Mouse (Mus musculus): ENCODE measurements around the gene Ddx39b.
"Not testable (repeated sequence)": the region's sequence is repeated elsewhere in the genome, so short reads cannot be mapped to it uniquely, and the experiment has no call there.

Gene Ddx39b

DNA sequence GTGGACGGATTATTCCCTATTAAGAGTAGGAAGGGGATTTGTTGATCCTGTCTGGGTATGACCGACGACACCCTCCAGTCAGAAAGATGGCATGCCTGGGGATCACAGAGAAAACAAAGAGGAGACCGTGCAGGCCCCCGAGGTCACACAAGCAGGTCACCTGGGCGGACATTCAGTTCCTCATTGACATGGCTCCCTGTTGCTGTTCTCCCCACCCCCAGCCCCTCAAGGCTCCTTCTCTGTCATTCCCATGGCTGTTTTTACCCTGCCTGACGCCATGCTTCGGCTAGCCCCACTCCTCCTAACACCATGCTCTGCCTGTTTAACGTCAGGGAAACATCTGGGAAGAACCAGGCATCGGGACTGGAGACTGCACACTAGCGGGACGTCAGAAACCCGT is 20.1 kb downstream of the Ddx39b start:
- DNase-seq (ENCODE audit: inconsistent ontology term) = no peak

DNA sequence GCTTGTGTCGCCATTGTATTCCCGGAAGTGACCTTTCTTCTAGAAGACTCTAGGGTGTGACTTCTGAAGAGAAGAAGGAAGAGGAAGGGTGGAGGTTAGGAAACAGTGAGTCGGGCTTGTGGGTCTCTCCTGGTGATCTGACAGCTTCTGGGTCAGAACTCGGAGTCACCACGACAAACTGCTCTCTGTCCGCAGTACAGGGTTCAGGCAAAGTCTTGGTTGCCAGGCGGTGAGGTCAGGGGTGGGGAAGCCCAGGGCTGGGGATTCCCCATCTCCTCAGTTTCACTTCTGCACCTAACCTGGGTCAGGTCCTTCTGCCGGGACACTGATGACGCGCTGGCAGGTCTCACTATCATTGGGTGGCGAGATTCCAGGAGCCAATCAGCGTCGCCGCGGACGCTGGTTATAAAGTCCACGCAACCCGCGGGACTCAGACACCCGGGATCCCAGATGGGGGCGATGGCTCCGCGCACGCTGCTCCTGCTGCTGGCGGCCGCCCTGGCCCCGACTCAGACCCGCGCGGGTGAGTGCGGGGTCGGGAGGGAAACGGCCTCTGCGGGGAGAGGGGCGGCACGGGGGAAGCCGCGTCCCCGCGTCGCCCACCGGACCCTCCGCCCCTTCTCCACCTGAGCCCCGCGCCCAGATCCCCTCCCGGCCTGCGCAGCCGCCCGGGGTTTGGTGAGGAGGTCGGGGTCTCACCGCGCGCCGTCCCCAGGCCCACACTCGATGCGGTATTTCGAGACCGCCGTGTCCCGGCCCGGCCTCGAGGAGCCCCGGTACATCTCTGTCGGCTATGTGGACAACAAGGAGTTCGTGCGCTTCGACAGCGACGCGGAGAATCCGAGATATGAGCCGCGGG is 21.3 kb downstream of the Ddx39b start, which contains the start of gene H2-D1:
TSS of gene H2-D1 (plus strand) at position 67 of the 859 bp plus-strand sequence.
- DNase-seq (ENCODE audit: inconsistent ontology term) = peak; percentile 89

DNA sequence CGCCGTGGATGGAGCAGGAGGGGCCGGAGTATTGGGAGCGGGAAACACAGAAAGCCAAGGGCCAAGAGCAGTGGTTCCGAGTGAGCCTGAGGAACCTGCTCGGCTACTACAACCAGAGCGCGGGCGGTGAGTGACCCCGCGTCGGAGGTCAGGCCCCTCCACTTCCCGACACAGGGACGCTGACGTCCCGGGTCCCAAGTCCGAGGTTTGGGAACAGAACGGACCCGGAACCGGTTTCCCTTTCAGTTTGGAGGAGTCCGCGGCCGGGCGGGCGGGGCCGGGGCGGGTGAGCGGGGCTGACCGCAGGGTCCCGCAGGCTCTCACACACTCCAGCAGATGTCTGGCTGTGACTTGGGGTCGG is 22.0 kb downstream of the Ddx39b start:
- peak; percentile 59 for DNase-seq (ENCODE audit: inconsistent ontology term)

DNA sequence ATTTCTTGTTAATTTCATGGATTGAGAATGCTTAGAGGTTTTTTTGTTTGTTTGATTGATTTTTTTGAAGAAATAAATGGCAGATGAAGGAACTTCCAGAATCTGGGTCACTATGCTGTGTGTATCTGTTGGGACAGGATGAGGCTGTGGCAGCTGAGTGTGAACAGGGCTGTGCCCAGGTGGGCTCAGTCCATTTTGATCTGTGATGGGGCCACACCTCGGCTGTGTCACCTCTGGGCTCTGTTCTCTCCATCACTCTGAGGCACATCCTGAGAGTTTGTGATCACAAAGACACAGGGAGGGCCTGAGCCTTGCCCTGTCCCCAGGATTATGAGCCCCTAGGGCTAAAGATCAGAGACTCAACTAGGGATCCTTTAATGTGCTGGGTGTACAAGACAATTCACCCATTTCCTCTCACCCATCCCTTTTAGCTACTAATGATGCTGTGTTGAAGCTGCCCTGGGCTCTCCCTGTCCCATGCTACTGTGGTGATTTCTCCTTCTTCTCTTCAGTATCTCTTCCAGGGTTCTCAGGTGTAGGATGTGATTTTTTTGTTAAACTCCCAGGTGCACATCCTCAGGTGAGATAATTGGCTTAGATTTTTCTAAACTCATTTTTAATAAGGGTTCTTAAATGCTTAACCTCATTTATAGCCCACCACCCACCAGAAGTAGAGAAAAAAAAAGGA is 26.0 kb downstream of the Ddx39b start:
- no peak for DNase-seq (ENCODE audit: inconsistent ontology term)

DNA sequence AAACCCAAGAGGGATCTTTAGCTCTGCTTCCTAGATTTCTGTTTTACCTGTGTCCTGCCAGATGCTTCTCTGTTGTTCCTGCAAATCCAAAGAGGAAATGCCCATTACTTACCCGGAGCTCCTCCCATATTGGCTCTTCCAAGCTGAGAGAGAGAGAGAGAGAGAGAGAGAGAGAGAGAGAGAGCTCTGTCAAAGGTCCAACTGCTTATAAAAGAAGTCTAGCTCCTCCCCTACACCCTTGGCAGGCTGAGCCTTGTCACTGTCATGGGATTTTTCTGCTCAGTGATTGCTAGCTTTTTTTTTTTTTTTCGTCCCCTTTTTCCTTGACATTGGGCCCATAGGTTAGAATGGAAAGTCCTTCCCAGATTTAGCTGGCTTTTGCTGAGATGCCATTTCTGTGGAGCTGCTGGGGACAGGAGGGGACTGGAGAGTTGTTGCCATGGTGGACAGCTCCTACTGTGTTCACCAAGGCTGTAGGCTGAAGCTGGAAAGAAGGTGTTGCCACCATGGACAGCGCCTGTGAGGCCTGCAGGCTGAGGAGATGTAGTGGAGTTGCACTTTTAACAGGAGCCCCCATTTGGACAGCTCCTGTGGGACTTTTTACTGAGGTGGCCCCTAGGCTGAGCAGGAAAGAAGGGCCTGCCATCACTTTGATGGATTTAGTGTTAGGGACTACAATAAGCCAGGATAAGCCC is 28.3 kb downstream of the Ddx39b start:
- peak; percentile 81 for DNase-seq (ENCODE audit: inconsistent ontology term)

DNA sequence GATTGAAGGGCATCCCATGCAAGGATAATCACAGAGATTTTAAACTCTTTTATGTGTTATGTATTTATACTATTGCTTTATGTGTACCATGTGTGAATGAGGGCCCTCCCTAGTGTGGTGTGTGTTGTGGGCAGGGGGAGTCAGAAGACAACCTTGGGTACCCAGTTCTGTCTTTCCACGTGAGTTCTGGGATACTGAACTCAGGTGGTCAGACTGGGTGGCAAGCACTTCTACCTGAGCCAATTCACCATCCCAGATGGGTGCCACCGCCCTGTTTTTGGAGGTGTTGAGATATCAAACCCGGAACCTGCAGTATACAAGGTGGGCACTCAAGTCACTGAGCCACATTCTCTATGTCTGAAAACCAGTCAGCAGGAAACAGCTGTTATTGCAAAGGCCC is 30.7 kb downstream of the Ddx39b start:
- DNase-seq (ENCODE audit: inconsistent ontology term) = no peak

DNA sequence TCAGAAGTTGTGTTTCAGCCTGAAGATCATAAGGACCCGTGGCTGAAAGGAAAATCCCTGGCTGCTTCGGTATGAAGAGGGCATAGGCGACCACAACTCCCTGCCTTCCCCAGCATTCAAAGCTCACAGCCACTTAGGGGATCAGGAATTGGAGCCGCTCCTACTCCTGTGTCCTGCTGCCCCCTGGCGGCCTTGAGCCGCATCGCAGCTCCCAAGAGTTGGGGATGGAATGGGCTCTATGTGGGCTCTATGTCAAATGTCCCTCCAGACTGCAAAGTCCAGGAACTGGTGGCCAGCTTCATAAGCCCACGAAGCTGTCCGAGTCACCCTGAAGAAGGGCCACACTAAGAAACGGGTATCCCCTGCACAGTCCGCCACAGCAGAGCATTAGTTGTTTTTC is 33.2 kb downstream of the Ddx39b start:
- DNase-seq (ENCODE audit: inconsistent ontology term) = peak; percentile 79

DNA sequence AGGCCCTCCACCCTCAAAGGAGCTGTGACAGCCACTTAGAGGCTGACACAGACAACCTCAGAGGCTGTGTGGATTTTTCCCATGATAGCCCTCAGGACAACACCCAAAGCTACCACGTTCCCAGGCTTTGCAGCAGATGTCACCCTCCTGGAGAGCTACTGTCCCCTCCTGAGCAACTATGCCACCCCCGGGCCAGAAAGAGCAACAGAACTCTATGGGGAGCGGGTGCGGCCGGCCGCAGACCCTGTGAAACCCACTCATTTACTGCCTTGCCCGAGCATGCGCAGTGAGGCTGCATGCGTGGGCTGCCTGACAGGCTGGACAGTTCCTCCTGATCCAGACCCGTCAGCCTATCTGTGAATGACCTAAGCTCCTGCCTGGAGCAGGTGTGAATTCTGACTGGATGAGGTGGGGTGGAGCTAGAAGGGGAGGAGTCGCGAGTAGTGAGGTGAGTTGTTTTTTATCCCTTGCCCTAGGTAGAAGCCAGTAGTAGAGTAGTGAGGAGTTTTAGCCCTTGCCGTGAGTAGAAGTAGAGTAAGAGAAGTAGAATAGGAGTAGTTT is 34.8 kb downstream of the Ddx39b start:
- no peak for DNase-seq (ENCODE audit: inconsistent ontology term)

DNA sequence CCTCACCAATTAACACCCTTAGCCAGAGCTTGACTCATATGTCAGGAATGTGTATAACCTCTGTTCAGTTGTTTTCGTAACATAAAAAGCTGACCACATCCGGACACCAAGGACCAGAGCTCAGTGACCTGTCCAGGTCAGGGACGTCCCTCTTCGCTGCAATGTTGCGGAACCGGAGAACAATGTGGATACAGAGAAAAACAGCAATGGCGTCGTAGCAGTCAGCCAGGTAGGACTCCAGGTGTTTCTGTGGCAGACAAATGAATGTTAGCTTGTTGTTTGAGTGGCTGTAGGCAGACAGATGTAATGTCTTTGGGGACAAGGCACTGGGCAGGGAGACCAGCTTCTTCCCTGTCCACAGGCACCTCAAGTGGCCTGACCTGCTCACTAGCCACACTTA is 36.5 kb downstream of the Ddx39b start:
- DNase-seq (ENCODE audit: inconsistent ontology term) = no peak

DNA sequence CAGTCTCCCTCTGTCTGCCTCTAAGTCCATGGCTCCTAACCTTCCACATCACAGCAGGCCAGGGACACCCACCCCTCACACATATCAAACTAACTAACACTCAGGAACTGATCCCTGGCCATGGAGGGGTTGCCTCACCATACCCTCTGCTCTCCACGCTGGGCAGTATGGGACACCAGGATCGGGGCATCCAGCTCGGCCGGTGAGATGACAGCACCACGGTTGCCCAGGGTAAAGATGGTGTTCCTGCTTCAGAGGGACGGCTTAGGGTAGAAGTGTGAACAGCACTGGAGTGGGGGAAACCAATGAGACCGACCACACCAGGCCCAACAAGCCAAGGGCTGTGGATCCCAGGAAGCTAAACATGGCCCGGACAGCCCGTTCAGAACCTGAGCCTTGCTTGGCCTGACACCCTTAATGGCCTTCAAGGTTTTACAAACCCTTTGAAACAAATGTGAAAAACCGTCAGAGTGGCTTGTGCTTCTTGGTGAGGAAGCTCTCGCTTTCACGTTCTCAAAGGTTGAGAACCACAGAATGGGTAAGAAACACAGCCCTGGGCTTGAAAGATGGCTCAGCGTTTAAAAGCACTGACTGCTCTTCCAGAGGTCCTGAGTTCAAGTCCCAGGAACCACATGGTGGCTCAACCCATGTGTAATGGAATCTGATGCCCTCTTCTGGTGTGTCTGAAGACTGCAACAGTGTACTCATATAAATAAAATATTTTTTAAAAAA is 37.6 kb downstream of the Ddx39b start:
- no peak for DNase-seq (ENCODE audit: inconsistent ontology term)

DNA sequence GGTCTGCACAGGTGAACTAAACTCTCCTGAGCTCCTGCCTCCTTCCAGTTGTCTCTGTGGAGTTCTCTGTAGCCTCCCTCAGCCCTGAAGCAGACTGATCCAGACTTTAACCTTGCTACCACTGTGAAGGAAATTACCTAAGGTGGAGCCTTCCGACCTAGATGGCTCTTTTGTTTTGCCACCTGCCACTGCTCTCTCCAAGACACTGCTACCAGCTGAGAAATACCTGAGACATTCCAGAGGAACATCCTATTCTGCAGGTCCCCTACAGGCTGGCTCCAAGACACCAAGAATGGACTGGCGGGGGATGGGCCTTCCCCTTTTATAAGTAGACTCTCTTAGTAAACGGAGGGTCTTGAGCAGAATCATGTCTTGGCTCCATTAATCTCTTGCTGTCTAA is 38.7 kb downstream of the Ddx39b start:
- no peak for DNase-seq (ENCODE audit: inconsistent ontology term)

DNA sequence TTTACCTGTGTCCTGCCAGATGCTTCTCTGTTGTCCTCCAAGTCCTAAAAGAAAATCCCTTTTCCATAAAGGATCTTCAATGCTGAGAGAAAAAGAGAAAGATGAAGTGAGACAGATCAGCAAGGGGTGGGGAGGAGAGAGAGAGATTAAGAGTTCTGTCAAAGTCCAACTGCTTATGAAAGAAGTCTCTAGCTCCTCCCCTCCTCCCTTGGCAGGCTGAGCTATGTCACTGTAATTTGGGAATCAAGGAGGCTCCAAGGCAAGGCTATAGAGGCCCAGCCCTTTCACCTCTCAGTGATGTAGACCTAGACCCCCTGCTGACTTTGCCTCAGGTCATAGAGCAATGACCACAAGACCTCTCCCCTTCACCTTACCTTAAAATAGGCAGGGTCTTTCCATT is 43.9 kb downstream of the Ddx39b start:
- no peak for DNase-seq (ENCODE audit: inconsistent ontology term)

DNA sequence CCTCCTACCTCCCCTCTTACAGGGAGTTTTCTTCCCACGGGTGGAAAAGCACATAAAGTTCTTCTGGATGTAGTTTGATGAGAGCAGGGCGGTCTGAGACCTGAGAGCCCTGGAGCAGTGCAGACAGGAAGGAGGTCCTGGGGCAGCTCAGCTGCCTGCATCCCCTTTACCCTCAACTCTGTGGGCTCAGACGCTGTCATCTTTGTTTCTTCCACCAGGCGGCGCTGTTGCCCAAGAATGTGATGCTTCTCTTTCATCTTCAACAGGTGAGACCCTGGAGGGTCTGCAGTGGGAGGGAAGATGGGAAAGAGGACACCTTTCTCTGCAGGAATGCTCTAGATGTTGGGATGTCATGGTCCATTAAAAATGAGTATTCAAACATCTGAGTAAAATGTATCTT is 54.2 kb downstream of the Ddx39b start:
- not testable (repeated sequence) for DNase-seq (ENCODE audit: inconsistent ontology term)

DNA sequence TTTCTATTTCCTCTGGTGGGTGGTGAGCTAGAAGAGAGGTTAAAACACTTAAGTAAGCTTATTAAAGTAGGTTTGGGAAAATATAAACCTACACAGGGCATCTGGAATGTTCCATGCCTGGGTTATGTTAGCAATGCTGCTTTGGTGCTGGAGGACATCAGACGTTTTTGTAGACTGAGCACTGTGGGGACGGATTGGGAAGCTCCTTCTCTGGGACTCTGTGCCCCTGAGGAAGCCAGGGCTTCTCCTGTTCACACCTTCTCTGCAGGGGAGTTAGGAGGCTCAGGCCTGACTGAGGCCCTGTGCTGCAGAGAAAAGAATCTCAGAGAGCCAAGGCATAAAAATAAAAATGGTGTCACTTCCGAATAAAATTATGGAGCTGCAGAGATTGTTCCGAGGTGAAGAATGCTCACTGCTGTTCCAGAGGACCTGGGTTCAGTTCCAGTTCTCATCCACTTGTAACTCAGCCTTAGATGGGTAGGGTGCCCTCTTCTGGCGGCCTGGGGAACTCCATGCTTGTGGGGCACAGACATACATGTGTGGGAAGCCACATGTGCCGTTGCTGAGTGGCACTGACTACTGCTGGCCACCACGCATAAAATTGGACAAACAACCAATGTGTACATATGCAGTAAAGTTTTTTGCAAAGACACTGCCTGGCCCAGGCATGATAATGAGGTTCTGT is 58.9 kb downstream of the Ddx39b start:
- DNase-seq (ENCODE audit: inconsistent ontology term) = not testable (repeated sequence)

DNA sequence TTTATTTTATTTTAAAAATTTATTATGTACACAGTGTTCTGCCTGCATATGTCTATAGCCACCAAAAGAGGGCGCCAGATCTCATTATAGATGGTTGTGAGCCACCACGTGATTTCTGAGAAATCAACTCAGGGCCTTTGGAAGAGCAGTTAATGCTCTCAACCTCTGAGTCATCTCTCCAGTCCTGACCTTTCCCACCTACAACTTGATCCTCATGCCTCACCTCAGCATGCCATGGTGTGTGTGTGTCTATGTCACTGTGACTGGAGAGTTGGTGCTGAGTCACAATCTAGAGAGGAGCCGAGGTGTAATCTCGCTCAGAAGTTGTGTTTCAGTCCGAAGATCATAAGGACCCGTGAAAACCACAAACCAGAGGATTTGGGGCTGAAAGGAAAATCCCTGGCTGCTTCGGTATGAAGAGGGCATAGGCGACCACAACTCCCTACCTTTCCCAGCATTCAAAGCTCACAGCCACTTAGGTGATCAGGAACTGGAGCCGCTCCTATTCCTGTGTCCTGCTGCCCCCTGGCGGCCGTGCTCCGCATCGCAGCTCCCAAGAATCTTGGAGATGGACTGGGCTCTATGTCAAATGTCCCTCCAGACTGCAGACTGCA is 60.2 kb downstream of the Ddx39b start:
- DNase-seq (ENCODE audit: inconsistent ontology term) = peak; percentile 75

DNA sequence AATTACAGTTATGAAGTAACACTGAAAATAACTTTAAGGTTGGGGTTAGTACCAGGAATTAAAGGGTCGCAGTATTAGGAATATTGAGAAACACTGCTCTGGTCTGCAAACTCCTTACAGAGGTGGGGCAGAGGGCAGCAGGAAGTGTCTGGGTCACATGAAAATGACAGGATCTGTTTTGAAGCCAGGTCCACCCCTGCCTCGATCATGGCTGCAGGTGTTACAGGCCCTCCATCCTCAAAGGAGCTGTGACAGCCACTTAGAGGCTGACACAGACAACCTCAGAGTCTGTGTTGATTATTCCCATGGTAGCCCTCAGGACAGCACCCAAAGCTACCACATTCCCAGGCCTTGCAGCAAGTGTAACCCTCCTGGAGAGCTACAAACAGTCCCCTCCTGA is 61.7 kb downstream of the Ddx39b start:
- no peak for DNase-seq (ENCODE audit: inconsistent ontology term)

Data from Muller cell, postnatal 12 days (primary cell).